Mouse (Mus musculus) urinary bladder, postnatal 4 days (tissue): ENCODE results near the gene Npsr1.

ENCODE experiments used
- DNase-seq, 2 experiments: peaks; one replicate each; pipeline ENCODE4 v3.0.0; 2021 to 2022; ENCODE audit warnings: low spot score in 2 of 2

Npsr1 gene

GRCm38 (mm10) chr9:24236461-24236860 lies 138.7 kb downstream of the Npsr1 start:
- DNase-seq: no peak

- no peak for DNase-seq
Measured at GRCm38 (mm10) chr9:24247557-24247956, 149.8 kb downstream of the Npsr1 start.

- no peak for DNase-seq
Measured at GRCm38 (mm10) chr9:24254236-24254635, 156.4 kb downstream of the Npsr1 start.

GRCm38 (mm10) chr9:24280498-24281287 lies 182.9 kb downstream of the Npsr1 start:
- DNase-seq: no peak

- no peak for DNase-seq
Measured at GRCm38 (mm10) chr9:24282617-24283016, 184.8 kb downstream of the Npsr1 start.

GRCm38 (mm10) chr9:24283071-24283470 lies 185.3 kb downstream of the Npsr1 start:
- no peak for DNase-seq

GRCm38 (mm10) chr9:24283536-24283935 lies 185.7 kb downstream of the Npsr1 start:
- no peak for DNase-seq

- DNase-seq: no peak
Measured at GRCm38 (mm10) chr9:24284239-24285084, 186.7 kb downstream of the Npsr1 start.

- DNase-seq: no peak
Measured at GRCm38 (mm10) chr9:24285419-24285818, 187.6 kb downstream of the Npsr1 start.

GRCm38 (mm10) chr9:24291385-24291784 lies 193.6 kb downstream of the Npsr1 start:
- no peak for DNase-seq

- DNase-seq: no peak
Measured at GRCm38 (mm10) chr9:24293252-24293959, 195.6 kb downstream of the Npsr1 start.

- no peak for DNase-seq
Measured at GRCm38 (mm10) chr9:24302906-24303305, 205.1 kb downstream of the Npsr1 start.

- DNase-seq: no peak
Measured at GRCm38 (mm10) chr9:24306990-24307389, 209.2 kb downstream of the Npsr1 start.

GRCm38 (mm10) chr9:24307400-24307799 lies 209.6 kb downstream of the Npsr1 start:
- DNase-seq: no peak

GRCm38 (mm10) chr9:24315835-24316234 lies 218.0 kb downstream of the Npsr1 start:
- DNase-seq: no peak

- no peak for DNase-seq
Measured at GRCm38 (mm10) chr9:24331661-24332060, 233.9 kb downstream of the Npsr1 start.

GRCm38 (mm10) chr9:24341321-24341720 lies 243.5 kb downstream of the Npsr1 start:
- no peak for DNase-seq

- no peak for DNase-seq
Measured at GRCm38 (mm10) chr9:24347011-24347410, 249.2 kb downstream of the Npsr1 start.

- DNase-seq: no peak
Measured at GRCm38 (mm10) chr9:24349510-24349909, 251.7 kb downstream of the Npsr1 start.

- DNase-seq: no peak
Measured at GRCm38 (mm10) chr9:24351402-24351801, 253.6 kb downstream of the Npsr1 start.
